Mouse (Mus musculus) myocyte (in vitro differentiated cells): Measurements from ENCODE around the gene Homer2. TPM values are rescaled to one million over a fixed set of nuclear protein-coding genes. Genes with fewer than 3 reads are reported as not detected.

Source experiments
- H3K27me3 ChIP-seq: one replicate; pipeline ENCODE4 v1.6.1; 2011; ENCODE audit not compliant: control insufficient read depth, insufficient read depth, insufficient read length
- H3K36me3 ChIP-seq: one replicate; pipeline ENCODE4 v1.6.1; 2011; ENCODE audit not compliant: control insufficient read depth, insufficient read depth
- H3K4me2 ChIP-seq: one replicate; pipeline ENCODE4 v1.6.1; 2011; ENCODE audit warnings: low read depth, control low read depth
- H3K4me3 ChIP-seq: one replicate; pipeline ENCODE4 v1.5.1; 2011; ENCODE audit warnings: mild to moderate bottlenecking, control low read depth, moderate library complexity
- H3K79me2 ChIP-seq: one replicate; pipeline ENCODE4 v1.6.1; 2011; ENCODE audit not compliant: control insufficient read depth, insufficient read depth
- H3ac ChIP-seq: one replicate; pipeline ENCODE4 v1.6.1; 2011; ENCODE audit not compliant: control insufficient read depth, insufficient read length
- CEBPB ChIP-seq: IDR thresholded peaks from 2 replicates; pipeline ENCODE4 v1.6.1; 2011; ENCODE audit warnings: mild to moderate bottlenecking, moderate library complexity; ENCODE audit not compliant: poor library complexity, insufficient read depth, severe bottlenecking
- E2F4 ChIP-seq: IDR thresholded peaks from one replicate; pipeline ENCODE4 v1.6.1; 2011; ENCODE audit warnings: mild to moderate bottlenecking, control low read depth, moderate library complexity; ENCODE audit not compliant: insufficient read depth
- MAX ChIP-seq: IDR thresholded peaks from one replicate; pipeline ENCODE4 v1.6.1; 2011; ENCODE audit warnings: low read depth, mild to moderate bottlenecking, control low read depth
- MYOD1 ChIP-seq, 3 experiments: IDR thresholded peaks; one replicate each; pipeline ENCODE4 v1.6.1; 2011; ENCODE audit warnings: control low read depth in 2 of 3, low read depth in 2 of 3, mild to moderate bottlenecking in 2 of 3, moderate library complexity in 1 of 3; ENCODE audit not compliant: insufficient read length in 2 of 3, control insufficient read depth in 1 of 3
- MYOG ChIP-seq, 3 experiments: IDR thresholded peaks; one replicate each; pipeline ENCODE4 v1.6.1; 2011; ENCODE audit warnings: control low read depth in 2 of 3, low read depth in 2 of 3, mild to moderate bottlenecking in 2 of 3; ENCODE audit not compliant: insufficient read length in 2 of 3, control insufficient read depth in 1 of 3, insufficient read depth in 1 of 3
- POLR2A ChIP-seq: IDR thresholded peaks from one replicate; pipeline ENCODE4 v1.6.1; 2011; ENCODE audit warnings: low read depth, mild to moderate bottlenecking, control low read depth, moderate library complexity; ENCODE audit not compliant: insufficient read length
- POLR2AphosphoS2 ChIP-seq: IDR thresholded peaks from one replicate; pipeline ENCODE4 v1.6.1; 2011; ENCODE audit warnings: low read depth, control low read depth; ENCODE audit not compliant: insufficient read length
- REST ChIP-seq: IDR thresholded peaks from one replicate; pipeline ENCODE4 v1.6.1; 2011; ENCODE audit warnings: mild to moderate bottlenecking, control low read depth, moderate library complexity; ENCODE audit not compliant: insufficient read depth, insufficient read length
- SRF ChIP-seq: IDR thresholded peaks from one replicate; pipeline ENCODE4 v1.6.1; 2011; ENCODE audit warnings: low read depth; ENCODE audit not compliant: control insufficient read depth, insufficient read length
- TCF12 ChIP-seq: IDR thresholded peaks from one replicate; pipeline ENCODE4 v1.6.1; 2011; ENCODE audit warnings: mild to moderate bottlenecking, control low read depth; ENCODE audit not compliant: poor library complexity, insufficient read depth, severe bottlenecking
- TCF3 ChIP-seq: IDR thresholded peaks from one replicate; pipeline ENCODE4 v1.6.1; 2011; ENCODE audit warnings: low read depth, control low read depth; ENCODE audit not compliant: insufficient read length
- USF1 ChIP-seq: IDR thresholded peaks from one replicate; pipeline ENCODE4 v1.6.1; 2011; ENCODE audit warnings: low read depth, mild to moderate bottlenecking, control low read depth, moderate library complexity
- polyA plus RNA-seq: library from polyadenylated mRNA; unstranded; fragments of >200 nt; fragmentation: generic; extraction: Trizol; gene quantifications from one replicate; pipeline ENCODE4 v1.2.1, GENCODE M21; 2012; ENCODE audit warnings: missing spikeins

The Homer2 gene
- polyA plus RNA-seq, 1 experiment = not detected

DNA sequence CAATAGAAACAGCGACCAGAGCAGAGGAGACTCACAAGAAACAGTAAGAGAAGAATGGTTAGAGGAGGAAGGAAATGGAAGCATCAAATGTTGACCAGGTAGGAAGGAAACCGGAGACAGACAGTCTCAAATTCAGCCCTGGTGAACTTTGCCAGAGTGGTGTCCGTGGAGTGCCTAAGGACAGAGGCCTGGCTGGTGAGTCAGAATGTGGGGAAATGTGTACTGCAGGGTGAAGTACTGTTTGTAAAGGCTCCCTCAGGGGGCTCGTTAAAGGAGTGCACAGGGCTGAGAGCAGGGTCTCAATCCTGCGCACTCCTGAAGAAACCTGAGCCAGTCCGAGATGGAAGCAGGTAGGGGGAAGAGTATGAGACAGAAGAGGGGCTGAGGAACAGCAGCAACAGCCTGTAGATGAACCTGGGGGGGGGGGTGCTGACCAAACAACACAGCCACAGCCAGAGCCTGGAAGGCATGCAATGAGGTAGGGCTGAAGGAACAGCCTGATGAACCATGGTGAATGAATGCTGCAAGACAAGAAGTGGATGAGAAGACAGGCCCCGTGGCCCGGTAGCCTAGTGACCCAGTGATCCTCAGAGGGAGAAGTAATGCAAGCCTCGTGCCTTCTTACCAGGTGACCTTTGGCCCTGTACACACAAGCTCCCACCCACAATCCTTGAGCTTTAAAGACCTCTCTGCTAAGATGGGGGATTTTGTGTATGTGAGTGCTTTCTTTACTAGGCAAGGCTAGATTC lies 28.1 kb upstream of the Homer2 start:
- no peak overlapping the region for H3K4me2 ChIP-seq
- TF ChIP-seq MYOD1 (IDR thresholded peaks at IDR 0.05; ENCODE audit: control insufficient read depth in 1 of 3, insufficient read length in 2 of 3, low read depth in 2 of 3) (no peak), SRF (no peak), E2F4 (no peak), TCF3 (no peak), USF1 (no peak), POLR2AphosphoS2 (no peak), REST (no peak), TCF12 (no peak), MAX (no peak), POLR2A (no peak), MYOG (IDR thresholded peaks at IDR 0.05; ENCODE audit: control insufficient read depth in 1 of 3, insufficient read depth in 1 of 3, insufficient read length in 2 of 3, low read depth in 2 of 3) (no peak), CEBPB (no peak)

DNA sequence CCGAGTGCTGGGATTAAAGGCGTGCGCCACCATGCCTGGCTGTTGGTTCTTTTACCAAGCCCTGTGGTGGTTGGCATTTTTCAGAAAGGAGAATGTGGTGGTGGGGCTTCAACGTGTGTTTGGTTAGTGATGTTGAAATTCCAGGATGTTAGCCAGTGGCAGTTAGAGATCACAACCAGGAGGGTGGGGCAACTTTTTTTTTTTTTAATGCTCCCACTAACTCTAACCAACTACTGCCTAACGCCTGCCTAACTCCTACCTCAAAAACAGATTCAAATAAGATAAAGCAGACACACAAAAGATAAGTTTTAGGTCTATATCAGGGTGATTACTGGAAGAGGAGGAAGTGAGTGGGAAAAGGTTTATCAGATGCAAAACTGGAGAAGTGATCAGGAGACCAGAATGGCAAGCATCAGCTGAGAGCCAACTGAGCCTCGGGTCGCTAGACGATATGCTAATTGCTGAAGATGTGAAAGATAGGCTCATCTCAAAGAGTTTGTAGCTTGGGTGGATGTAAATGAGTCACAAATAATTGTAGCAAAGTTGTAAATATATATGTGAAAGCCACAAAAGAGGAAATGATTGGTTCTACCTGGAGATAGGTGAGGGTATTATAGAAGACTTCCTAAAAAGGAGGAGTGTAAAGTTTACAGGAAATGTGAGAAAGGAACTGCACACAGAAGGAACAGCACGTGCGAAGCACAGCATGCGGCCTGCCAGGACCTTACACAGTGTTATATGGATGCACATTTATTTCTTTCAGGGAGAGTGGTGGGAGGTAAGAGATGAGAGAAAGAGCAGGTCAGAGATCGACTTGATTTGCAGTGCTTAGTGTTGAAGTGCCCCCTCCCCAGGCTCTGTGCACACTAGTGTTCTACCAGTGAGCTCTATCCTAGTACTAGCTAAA lies 25.1 kb upstream of the Homer2 start:
- Histone ChIP-seq H3K4me3 (no peak overlapping the region), H3K79me2 (no peaks in the 10 kb centered on the region), H3K27me3 (no peaks in the 10 kb centered on the region), H3ac (no peak overlapping the region), H3K36me3 (no peaks in the 10 kb centered on the region), H3K4me2 (no peak overlapping the region)
- no peak for TF ChIP-seq TCF3
- TF ChIP-seq SRF = no peak
- no peak for TF ChIP-seq POLR2AphosphoS2
- no peak for TF ChIP-seq E2F4
- no peak for TF ChIP-seq USF1
- no peak for TF ChIP-seq MAX
- TF ChIP-seq REST = no peak
- TF ChIP-seq POLR2A = no peak
- no peak for TF ChIP-seq TCF12
- TF ChIP-seq CEBPB = no peak
- TF ChIP-seq MYOD1 (IDR thresholded peaks at IDR 0.05; ENCODE audit: control insufficient read depth in 1 of 3, insufficient read length in 2 of 3, low read depth in 2 of 3) = no peak
- TF ChIP-seq MYOG (IDR thresholded peaks at IDR 0.05; ENCODE audit: control insufficient read depth in 1 of 3, insufficient read depth in 1 of 3, insufficient read length in 2 of 3, low read depth in 2 of 3) = no peak

More for the DNA sequence above, 28.1 kb upstream of the Homer2 start:
- Histone ChIP-seq H3K4me3 (no peak overlapping the region), H3K27me3 (no peaks in the 10 kb centered on the region), H3K79me2 (no peaks in the 10 kb centered on the region), H3ac (no peak overlapping the region), H3K36me3 (no peaks in the 10 kb centered on the region)

DNA sequence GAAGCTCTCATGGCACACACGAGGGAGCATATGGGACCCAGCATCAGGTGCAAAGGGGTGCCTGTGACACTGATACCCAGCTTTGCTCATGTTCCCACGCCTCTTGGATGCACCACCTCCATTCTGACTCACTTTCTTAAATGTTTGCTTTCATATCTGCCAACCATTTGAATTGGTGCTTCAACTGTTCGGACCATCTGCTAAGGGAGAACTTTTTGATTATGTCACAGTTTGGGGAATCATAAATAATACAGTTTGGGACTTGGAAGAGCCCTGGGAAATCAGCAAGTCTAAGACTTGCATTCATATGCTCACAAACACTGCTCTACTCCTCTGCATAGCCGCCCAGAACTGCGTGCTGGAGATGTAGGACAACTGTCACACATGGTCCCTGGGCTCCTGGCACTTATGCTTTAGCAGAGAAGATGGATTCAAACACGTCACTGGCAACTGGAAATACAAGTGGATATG lies 23.9 kb upstream of the Homer2 start:
- H3K79me2 ChIP-seq = no peaks in the 10 kb centered on the region
- H3ac ChIP-seq = no peak overlapping the region
- H3K27me3 ChIP-seq = no peaks in the 10 kb centered on the region
- H3K4me2 ChIP-seq = no peak overlapping the region
- H3K36me3 ChIP-seq = no peaks in the 10 kb centered on the region
- H3K4me3 ChIP-seq = no peak overlapping the region
- no peak for TF ChIP-seq TCF12
- TF ChIP-seq CEBPB = no peak
- no peak for TF ChIP-seq REST
- no peak for TF ChIP-seq POLR2A
- TF ChIP-seq MYOG (IDR thresholded peaks at IDR 0.05; ENCODE audit: control insufficient read depth in 1 of 3, insufficient read depth in 1 of 3, insufficient read length in 2 of 3, low read depth in 2 of 3) = no peak
- TF ChIP-seq USF1 = no peak
- no peak for TF ChIP-seq TCF3
- no peak for TF ChIP-seq E2F4
- no peak for TF ChIP-seq MYOD1 (IDR thresholded peaks at IDR 0.05; ENCODE audit: control insufficient read depth in 1 of 3, insufficient read length in 2 of 3, low read depth in 2 of 3)
- TF ChIP-seq MAX = no peak
- no peak for TF ChIP-seq POLR2AphosphoS2
- TF ChIP-seq SRF = no peak

DNA sequence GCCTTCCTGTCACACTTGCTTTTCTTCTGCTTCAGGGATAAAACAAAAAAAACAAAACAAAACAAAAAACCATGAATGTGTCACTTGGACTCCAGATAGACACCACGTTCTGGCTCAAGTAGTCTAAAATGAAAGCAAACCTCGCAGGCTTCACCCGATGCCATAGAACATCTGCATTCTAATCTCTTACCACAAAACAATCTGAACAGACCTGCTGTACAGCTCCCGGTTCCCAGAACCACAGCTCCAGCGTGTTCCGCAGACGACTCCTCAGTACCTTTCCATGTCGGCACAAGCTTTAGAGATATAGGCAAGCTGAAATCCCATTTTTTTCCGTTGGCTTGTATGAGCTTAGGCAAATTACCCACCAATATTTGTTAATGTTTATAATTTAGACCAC lies 22.5 kb upstream of the Homer2 start:
- Histone ChIP-seq H3K4me3 (no peak overlapping the region), H3K36me3 (no peaks in the 10 kb centered on the region), H3K79me2 (no peaks in the 10 kb centered on the region), H3ac (no peak overlapping the region), H3K27me3 (no peaks in the 10 kb centered on the region), H3K4me2 (no peak overlapping the region)
- TF ChIP-seq MAX (no peak), E2F4 (no peak), CEBPB (no peak), TCF12 (no peak), POLR2AphosphoS2 (no peak), TCF3 (no peak), POLR2A (no peak), SRF (no peak), MYOD1 (IDR thresholded peaks at IDR 0.05; ENCODE audit: control insufficient read depth in 1 of 3, insufficient read length in 2 of 3, low read depth in 2 of 3) (no peak), REST (no peak), MYOG (IDR thresholded peaks at IDR 0.05; ENCODE audit: control insufficient read depth in 1 of 3, insufficient read depth in 1 of 3, insufficient read length in 2 of 3, low read depth in 2 of 3) (no peak), USF1 (no peak)
